Mouse (Mus musculus) erythroblast, adult 5-6 weeks (primary cell): ENCODE results near the gene Kif26b. TPM values are rescaled to one million over a fixed set of nuclear protein-coding genes. Genes with fewer than 3 reads are reported as not detected.

Experiments
- ATAC-seq: replicated peaks from 2 replicates; pipeline ENCODE4 v1.8.0; 2016; ENCODE audit warnings: moderate number of reproducible peaks, mild to moderate bottlenecking, moderate TSS enrichment, inconsistent platforms; ENCODE audit not compliant: poor library complexity, low FRiP score, severe bottlenecking
- total RNA-seq, 2 experiments: library from RNA; stranded (forward) in 1 of 2; stranded (reverse) in 1 of 2; fragments of 150-400 nt in 1 of 2; fragments of 200-764, 138-1000 nt in 1 of 2; gene quantifications; 2 replicates each; pipeline versions ENCODE4 v1.2.3 to v1.2.4; 2015 to 2017; ENCODE audit warnings: low replicate concordance in 2 of 2

Gene Kif26b
- total RNA-seq, 2 experiments from 2014 or later: not detected

DNA sequence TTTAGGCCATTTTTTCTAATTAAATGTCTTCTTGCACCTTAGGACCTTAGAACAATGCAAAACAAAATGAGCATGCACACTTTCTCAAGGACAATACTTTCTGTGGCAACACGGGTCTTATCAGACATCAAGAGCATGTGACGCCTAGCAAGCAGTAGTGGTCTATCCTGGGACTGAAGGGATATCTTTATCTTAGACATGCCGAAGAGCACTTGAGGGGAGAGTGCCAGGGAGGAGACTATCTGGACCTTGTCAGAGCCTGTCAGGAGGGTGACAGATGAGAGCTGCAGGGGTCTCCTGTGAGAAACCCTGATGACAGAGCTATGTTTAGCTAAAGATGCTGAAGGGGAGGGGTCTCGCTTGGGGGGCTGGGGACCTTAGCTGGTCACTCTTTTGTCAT, 116.0 kb downstream of the Kif26b start:
- no peak for ATAC-seq

DNA sequence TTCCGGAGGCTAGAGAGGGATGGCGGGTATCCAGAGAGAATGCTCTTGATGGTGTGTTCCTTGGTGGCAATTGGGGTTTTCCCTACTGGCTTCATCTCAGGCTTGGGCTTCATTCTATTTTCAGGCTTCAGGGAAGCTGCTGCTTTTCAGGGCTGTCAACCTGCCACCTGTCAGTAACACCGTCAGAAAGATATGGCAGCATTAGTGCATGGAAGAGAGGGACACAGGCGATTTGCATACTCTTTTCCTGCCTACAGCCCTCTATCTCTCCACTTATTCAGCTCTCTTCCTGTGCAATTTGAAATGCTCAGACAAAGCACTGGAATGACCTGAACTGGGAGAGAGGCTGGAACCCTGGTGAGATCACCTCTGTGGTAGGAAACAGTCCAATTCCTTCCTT, 117.7 kb downstream of the Kif26b start:
- no peak for ATAC-seq

DNA sequence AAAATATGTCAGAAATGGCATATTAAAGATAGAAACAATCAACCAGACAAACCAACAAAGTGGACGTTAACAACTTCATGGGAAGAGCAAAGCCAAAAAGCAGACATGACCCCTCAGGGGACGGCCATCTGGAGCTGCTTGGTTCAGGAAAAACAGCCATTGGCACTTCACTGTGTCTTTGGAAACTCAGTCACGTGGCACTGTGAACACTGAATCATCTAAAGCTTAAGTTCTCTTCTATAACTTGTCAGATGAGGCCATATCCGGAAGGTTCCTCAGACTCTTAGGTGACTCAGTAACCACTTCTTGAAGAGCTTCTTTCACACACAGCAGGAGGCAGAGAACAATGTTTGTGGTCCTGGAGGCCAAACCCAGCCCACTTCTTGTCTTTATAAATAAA, 126.6 kb downstream of the Kif26b start:
- ATAC-seq: no peak

DNA sequence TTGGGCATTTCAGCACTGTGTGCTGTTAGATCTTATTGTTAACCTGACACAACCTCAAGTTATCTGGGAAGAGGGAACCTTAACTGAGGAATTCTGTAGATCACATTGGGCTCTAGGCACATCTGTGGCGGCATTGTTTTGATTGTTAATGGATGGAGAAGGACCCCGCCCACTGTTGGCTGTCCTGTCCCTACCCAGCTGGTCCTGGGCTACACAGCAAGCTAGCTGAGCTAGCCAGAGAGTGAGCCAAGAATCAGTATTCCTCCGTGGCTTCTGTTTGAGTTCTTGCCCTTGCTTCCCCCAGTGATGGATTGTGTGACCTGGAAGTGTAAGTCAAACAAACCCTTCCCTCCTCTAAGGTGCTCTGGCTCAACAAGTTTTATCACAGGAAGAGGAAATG, 132.1 kb downstream of the Kif26b start:
- no peak for ATAC-seq

DNA sequence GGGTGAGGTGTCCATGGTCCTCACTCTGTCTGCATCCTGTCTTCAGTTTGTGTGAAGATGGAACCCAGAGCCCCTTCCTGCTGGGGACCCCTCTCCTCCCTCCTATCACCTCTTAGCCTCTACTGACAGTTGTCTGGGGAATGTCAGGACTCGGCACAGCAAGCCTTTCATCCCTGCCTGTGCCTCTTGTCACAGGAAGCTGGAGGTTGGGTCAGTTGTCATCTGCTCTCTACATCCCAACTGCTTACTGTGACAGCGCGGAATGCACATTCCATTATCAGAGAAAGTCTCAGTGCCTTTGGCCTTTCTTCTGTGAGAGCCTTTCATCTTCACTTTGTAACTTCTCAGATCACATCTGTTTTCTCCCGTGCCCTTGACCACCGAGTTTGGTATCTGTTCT, 132.6 kb downstream of the Kif26b start:
- ATAC-seq: no peak

DNA sequence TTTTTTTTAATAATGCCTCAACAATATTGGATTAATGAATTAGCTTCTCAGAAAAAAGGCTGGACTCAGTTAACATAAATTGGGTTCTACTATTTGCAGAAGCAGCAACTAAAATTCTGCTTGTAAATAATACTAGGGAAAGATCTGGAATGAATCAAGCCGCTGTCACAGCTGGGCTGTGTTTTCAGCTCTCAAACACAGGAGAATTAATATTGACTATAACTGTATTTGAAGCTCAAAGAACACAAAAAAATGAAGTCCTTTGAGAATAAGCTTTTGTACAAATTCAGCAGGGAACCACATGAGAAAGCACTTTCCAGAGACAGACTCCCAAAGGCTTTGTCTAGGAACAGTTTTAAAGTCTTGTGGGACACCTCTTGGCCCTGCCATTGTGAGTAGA, 134.6 kb downstream of the Kif26b start:
- ATAC-seq: no peak

- ATAC-seq: no peak
Measured at GRCm38 (mm10) chr1:178664271-178664969, 135.5 kb downstream of the Kif26b start.

GRCm38 (mm10) chr1:178666524-178666923, 137.6 kb downstream of the Kif26b start:
- no peak for ATAC-seq

- no peak for ATAC-seq
Measured at GRCm38 (mm10) chr1:178667808-178668207, 138.9 kb downstream of the Kif26b start.

- no peak for ATAC-seq
Measured at GRCm38 (mm10) chr1:178668907-178669306, 140.0 kb downstream of the Kif26b start.

DNA sequence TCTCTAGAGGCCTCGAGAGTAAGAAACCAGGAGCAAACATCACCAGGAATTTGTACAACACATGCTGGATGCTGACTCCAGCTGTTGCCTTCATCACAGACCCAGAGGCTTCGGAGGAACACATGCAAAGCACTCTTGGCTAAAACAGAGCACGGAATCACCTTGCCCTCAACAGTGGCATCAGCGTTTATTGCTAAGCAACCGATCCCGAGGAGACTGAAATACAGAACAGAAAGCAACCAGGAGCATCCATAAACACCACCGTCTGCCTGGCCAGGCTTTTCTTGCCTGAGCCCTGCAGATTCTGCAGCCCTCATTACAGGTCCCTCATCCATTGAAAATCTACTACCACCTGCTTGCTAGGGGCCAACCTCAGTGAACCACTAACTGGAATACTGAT, 144.1 kb downstream of the Kif26b start:
- ATAC-seq: no peak

- no peak for ATAC-seq
Measured at GRCm38 (mm10) chr1:178673506-178673905, 144.6 kb downstream of the Kif26b start.

DNA sequence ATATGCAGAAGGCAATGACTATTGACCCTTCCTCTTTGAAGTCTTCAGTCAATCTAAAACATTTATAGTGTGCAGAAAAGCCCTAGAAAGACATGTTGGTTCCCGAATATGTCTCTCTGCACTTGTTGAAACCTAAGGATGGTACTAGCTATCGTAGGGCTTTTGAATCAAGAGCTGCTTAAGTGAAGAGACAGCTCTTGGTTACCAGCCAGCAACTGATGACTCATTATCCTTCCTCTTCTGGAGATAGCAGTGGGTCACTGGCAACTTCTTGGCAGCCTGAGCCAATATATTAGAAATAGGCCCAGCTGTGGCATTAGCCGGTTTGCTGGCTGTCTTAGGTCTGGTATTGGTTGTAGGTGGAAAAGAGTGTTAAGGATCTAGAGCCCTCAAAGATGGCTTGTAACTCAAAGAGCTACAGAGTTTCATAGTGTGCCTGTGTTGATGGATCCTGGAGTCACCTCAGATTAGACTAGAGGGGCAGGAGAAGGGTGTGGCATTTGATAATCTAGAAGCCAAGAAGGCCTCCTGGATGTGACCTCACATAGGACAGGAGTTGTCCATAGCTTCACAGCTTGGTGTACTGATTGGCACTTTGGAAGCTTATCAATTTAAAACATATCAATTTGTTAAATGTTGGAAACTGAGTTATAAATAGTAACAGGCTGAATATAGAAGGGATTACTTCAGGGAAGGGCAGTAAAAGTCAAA, 146.8 kb downstream of the Kif26b start:
- peak; percentile 69; the same call in 1 of the 2 replicates for ATAC-seq

DNA sequence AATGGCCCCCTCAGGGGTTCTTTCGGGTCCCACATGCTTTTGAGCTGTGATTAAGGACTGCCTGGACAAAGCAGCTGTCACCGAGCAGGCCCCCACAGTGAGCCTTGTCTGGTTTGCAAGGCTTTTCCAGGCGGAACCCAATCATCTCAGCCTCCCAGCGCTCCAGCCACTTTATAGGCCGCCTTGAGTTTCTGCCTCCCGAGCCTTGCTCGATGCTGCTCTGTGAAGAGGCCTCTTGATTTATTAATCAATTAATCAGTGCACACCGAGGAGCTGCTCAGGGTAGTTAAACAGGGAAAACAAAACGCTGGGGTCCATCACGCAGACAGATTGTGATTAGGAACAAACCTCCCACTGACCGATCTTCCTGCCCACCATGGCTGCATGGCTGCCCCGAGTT, 148.2 kb downstream of the Kif26b start:
- ATAC-seq: no peak

DNA sequence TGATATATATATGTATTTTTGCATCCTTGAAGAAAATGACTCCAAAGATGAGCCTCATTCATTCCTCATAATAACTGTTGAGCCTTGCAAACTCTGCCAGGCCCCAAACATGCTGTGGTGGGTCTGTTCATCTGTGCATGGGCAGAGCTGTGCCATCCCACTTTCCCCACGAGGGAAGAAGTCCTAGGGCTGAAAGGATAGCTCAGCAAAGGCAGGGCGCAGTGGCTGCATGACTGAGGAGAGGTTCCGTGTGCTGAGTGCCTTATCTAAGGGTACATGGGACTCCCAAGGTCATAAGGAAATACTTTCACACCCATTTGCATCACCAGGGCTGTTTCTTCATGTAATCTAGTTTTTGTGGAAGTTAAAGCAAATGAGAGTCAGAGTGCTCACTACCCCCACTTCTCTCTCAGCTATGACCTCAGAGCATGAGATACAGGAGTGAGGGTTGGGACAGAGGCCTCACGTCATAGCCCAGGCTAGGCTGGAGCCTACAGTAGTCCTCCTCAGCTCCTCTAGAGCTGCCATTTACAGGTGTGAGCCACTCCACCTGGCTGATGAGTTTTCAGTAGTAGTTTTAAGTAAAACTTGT, 148.8 kb downstream of the Kif26b start:
- ATAC-seq: no peak

DNA sequence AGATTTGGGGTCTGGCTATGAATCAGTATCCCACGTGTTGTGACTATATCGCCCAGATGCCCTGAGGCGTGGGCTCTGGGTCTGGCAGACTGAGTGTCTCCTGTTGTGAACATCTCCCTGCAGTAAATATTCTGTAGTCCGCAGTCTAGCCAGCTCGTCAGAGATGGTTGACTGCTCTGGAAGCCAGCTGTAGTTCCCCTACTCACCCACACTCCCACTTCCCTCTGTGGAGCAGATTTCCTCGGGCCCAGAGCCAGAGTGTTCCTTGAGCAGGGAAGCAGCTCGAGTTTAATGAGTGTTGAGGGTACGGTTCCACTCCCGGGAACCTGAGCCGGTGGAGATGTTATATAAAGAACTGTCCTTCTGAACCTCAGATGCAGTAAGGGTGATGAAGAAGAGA, 154.7 kb downstream of the Kif26b start:
- no peak for ATAC-seq

- no peak for ATAC-seq
Measured at GRCm38 (mm10) chr1:178684991-178685680, 156.2 kb downstream of the Kif26b start.

- no peak for ATAC-seq
Measured at GRCm38 (mm10) chr1:178686881-178687280, 158.0 kb downstream of the Kif26b start.

DNA sequence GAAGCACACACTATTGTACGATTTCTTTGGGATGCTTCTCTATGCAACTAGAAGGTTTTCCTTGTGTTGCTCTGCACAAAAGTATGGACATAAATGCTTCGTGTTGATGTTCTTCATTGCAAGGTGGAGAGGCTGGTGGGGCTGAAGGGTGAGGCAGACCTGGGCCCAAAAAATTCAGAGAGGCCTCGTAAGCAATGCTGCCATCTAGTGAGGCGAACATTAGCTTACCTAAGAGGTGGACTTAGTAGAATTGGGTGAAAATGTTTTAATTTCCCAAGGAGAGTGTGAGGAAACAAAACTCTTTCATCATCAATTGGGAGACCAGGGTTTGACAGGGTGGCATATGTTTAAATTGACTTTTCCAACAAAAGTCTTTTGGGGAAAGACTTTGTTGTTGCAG, 160.6 kb downstream of the Kif26b start:
- ATAC-seq: no peak

GRCm38 (mm10) chr1:178691679-178692078, 162.8 kb downstream of the Kif26b start:
- no peak for ATAC-seq

- ATAC-seq: no peak
Measured at GRCm38 (mm10) chr1:178700102-178700501, 171.2 kb downstream of the Kif26b start.
